ENCODE assay signal across 19 mouse cellular contexts in the genomic region with DNA sequence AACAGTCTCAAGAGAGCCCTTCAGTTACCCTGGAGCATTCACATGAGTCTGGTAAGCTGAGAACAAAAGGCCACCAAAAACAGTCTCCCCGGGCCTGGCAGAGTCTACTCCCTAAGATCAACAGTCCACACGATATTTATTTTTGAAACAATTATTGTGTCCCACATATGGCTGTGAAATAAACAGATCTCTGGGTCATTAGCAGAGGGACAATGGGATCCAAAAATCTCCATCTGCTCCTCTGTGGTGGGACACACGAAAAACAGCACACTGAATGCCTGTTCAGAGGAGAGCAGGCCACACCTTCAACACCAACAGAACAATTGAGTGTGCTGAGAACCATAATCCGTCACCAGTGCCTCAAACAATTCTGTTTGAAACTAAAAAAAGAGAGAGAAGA.
DNase-seq lines count a peak whose midpoint lies in the region; ATAC-seq and TF ChIP-seq lines count a peak whose summit lies in the region.
"Had no signal": no experiment of that assay in that cellular context is flagged by ENCODE, and none has a peak within 500 bp of the region (broad histone marks: within the 10 kb centered on the region; RNA-seq: fewer than 3 reads in every experiment).

No protein-coding gene starts in this region.

- TF ChIP-seq POLR2A in brain, embryonic 14.5 days (IDR thresholded peaks at IDR 0.05; ENCODE audit: borderline replicate concordance, extremely low read depth, insufficient read depth, insufficient read length, poor library complexity, severe bottlenecking): no peak

- no peak overlapping the region for H3K4me2 ChIP-seq in lung, postnatal 0 days (replicated peaks; ENCODE audit: low read depth, low read length)
- H3K4me2 ChIP-seq in embryonic facial prominence, embryonic 13.5 days: no peak overlapping the region
- H3K4me2 ChIP-seq: hindbrain, embryonic 14.5 days; intestine, embryonic 15.5 days; liver, embryonic 13.5 days; midbrain, embryonic 15.5 days; stomach, embryonic 15.5 days had no signal

- H3K27ac ChIP-seq in lung, postnatal 0 days (ENCODE audit: low read length): peak overlapping the region; percentile 23; the same call in 1 of the 2 replicates
- H3K27ac ChIP-seq in embryonic facial prominence, embryonic 13.5 days: 0 out of 2 replicates have a peak overlapping the region, but pooled peaks have one; percentile 23
- H3K27ac ChIP-seq: heart, embryonic 10.5 days; hindbrain, embryonic 14.5 days; intestine, embryonic 15.5 days; liver, embryonic 13.5 days; midbrain, embryonic 15.5 days; stomach, embryonic 15.5 days had no signal

- no peaks in the 10 kb centered on the region for H3K9me3 ChIP-seq in lung, postnatal 0 days (ENCODE audit: low read length)
- H3K9me3 ChIP-seq in embryonic facial prominence, embryonic 13.5 days: no peaks in the 10 kb centered on the region
- H3K9me3 ChIP-seq: heart, embryonic 10.5 days; intestine, embryonic 15.5 days; liver, embryonic 13.5 days; midbrain, embryonic 15.5 days; stomach, embryonic 15.5 days had no signal

- no peaks in the 10 kb centered on the region for H3K27me3 ChIP-seq in lung, postnatal 0 days (replicated peaks; ENCODE audit: insufficient read depth, low read length)
- no peaks in the 10 kb centered on the region for H3K27me3 ChIP-seq in embryonic facial prominence, embryonic 13.5 days
- H3K27me3 ChIP-seq: CH12.LX; intestine, embryonic 15.5 days; liver, embryonic 13.5 days; midbrain, embryonic 15.5 days; stomach, embryonic 15.5 days had no signal

- TF ChIP-seq EP300 in lung, postnatal 0 days (IDR thresholded peaks at IDR 0.05): no peak

- H3K36me3 ChIP-seq in lung, postnatal 0 days (ENCODE audit: insufficient read depth, low read length): no peaks in the 10 kb centered on the region
- no peaks in the 10 kb centered on the region for H3K36me3 ChIP-seq in embryonic facial prominence, embryonic 13.5 days
- H3K36me3 ChIP-seq: heart, embryonic 10.5 days; intestine, embryonic 15.5 days; liver, embryonic 13.5 days; midbrain, embryonic 15.5 days; stomach, embryonic 15.5 days had no signal

- no peak overlapping the region for H3K9ac ChIP-seq in lung, postnatal 0 days (replicated peaks; ENCODE audit: low read depth)
- no peak overlapping the region for H3K9ac ChIP-seq in embryonic facial prominence, embryonic 13.5 days
- H3K9ac ChIP-seq: hindbrain, embryonic 14.5 days; intestine, embryonic 15.5 days; liver, embryonic 13.5 days; midbrain, embryonic 15.5 days; stomach, embryonic 15.5 days had no signal

- peak; percentile 28 for DNase-seq in cerebellum, adult 11-12 months
- no peak for DNase-seq in cerebellum, postnatal 4 days (ENCODE audit: low spot score in 2 of 2)
- DNase-seq in lung, postnatal 0 days (ENCODE audit: low spot score): no peak
- DNase-seq in lung, postnatal 25 days (ENCODE audit: low spot score): no peak
- peak; percentile 23 for DNase-seq in brain, embryonic 14.5 days (ENCODE audit: low read depth)
- no peak for DNase-seq in gastrocnemius, postnatal 25 days
- DNase-seq: adrenal gland, adult 2 months; gastrocnemius, postnatal 10 days; heart, postnatal 10 days; liver, embryonic 13.5 days; right cerebral cortex, postnatal 14 days; thymus, postnatal 14 days had no signal

- H3K4me3 ChIP-seq in lung, postnatal 0 days (ENCODE audit: low read depth, low read length): no peak overlapping the region
- no peak overlapping the region for H3K4me3 ChIP-seq in embryonic facial prominence, embryonic 13.5 days
- H3K4me3 ChIP-seq: heart, embryonic 10.5 days; intestine, embryonic 15.5 days; liver, embryonic 13.5 days; midbrain, embryonic 15.5 days; stomach, embryonic 15.5 days had no signal

- H3K4me1 ChIP-seq in lung, postnatal 0 days (ENCODE audit: insufficient read depth, low read depth, low read length): peaks cover 4% of the 10 kb centered on the region; the same call in 1 of the 2 replicates
- peaks cover 25% of the 10 kb centered on the region for H3K4me1 ChIP-seq in embryonic facial prominence, embryonic 13.5 days
- H3K4me1 ChIP-seq: liver, embryonic 13.5 days had no signal

- WGBS in lung, postnatal 0 days: 14% methylated on average over 4 of the region's 4 CpGs
- WGBS in embryonic facial prominence, embryonic 13.5 days: 40% methylated on average over 4 of the region's 4 CpGs

- TF ChIP-seq CTCF in lung, postnatal 0 days (IDR thresholded peaks at IDR 0.05): no peak
- no peak for TF ChIP-seq CTCF in brain, embryonic 14.5 days (IDR thresholded peaks at IDR 0.05; ENCODE audit: borderline replicate concordance, extremely low read depth, insufficient read depth, insufficient read length)

- ATAC-seq in lung, postnatal 0 days: peak; percentile 47
- no peak for ATAC-seq in embryonic facial prominence, embryonic 13.5 days (ENCODE audit: insufficient number of reproducible peaks, insufficient read depth, low FRiP score, low TSS enrichment, low read depth)
- ATAC-seq: intestine, embryonic 15.5 days; midbrain, embryonic 15.5 days had no signal

Comparison
In these comparisons a context has a peak if more than half of its experiments do, and no peak if none do; other contexts are left out.
1. DNase-seq: peak in cerebellum, adult 11-12 months (single experiment) and brain, embryonic 14.5 days (single experiment); none in cerebellum, postnatal 4 days (0 of 2), lung, postnatal 0 days (single experiment), lung, postnatal 25 days (single experiment) and gastrocnemius, postnatal 25 days (single experiment).